Mouse (Mus musculus): ENCODE data around the gene Mtmr12. TPM values are rescaled to one million over a fixed set of nuclear protein-coding genes. Genes with fewer than 3 reads are reported as not detected.

Gene Mtmr12
- total RNA-seq, 2 experiments from 2014 or later = 19.5 TPM

DNA sequence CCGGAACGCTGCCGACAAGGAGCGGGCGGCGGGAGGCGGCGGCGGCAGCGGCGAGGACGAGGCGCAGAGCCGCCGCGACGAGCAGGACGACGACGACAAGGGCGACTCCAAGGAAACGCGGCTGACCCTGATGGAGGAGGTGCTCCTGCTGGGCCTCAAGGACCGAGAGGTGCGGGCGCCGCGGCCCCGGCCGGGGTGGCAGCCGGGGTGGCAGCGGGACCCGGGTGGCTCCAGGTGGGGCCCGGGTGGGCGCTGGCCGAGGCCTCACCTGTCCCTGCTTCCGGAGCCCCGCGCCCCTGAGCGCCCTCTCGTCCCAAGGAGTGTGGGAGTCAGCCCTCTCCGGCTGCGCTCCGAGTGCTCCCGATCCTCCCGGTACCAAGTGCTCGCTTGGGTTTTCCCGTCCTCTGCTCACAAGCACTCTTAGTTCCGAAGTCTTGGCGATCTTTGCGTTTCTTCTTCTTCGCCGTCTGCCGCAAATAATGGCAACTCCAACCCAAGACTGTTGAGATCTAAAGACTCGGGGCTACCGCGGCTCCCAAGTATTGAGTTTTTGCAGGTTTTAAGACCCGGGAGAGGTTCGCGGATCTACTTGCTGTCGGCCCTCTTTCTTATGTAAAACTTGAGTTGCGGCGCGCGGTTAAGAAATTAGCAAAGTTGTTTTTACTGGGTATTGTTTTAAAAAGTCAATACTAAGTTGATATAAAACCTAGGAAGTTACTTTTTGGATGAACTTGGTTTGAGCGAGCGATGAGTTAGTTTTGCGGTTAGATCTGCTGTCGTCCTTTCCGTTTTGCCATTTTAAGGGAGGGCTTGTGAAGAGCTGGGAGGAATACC, 117.2 kb downstream of the Mtmr12 start, which contains the start of gene 1810049J17Rik:
Gene 1810049J17Rik, minus strand, starts transcription at position 112 of the 834 bp plus-strand sequence.
- peak; percentile 71 for DNase-seq

DNA sequence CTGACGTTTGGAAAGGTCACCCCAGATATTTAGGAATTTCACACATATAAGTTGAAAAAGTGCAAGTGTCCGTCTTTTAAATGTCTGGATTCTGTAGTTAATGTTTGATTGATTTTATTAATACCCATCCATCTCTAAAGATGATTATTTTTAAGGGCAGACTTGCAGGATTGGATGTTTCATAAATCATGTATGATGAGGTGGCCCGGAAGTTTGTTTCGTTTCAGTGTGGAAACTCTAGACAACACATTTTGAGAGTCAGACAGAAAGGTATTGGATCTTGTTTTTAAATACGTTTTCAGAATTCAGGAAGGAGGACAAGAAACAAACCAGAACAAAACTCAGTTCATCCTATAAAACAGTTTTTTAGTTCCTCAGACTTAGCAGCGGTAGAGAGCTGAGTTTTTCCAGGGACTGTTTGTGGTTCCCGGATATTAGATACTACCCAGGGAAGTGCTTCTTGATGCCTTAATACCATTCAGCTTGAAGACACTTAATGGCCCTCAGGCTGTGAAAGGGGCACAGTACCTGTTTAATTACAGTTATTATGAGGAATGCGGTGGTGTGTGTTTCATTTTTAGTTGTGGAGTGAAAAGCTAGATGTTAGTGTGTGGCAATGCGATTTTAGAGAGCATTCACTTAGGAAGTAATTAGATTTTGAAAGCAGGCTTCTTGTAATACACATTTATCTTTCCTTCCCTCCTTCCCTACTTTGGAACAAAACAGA, 118.0 kb downstream of the Mtmr12 start:
- no peak for DNase-seq

Small RNA genes lying within 50 kb of the gene (microRNA-seq; reads per million reads assigned to microRNA genes)
- not detected for gene Mir1898

Other genes starting within 250 kb of the Mtmr12 start
- gene Sub1, start 208.0 kb upstream of the Mtmr12 start, total RNA-seq (2021) = 100 to 1,000 TPM; 235 to 272 TPM
- gene Zfr, start 87.2 kb upstream of the Mtmr12 start, total RNA-seq (2021) = 100 to 1,000 TPM; 111 to 130 TPM
- 100 to 1,000 TPM in 1 of 2 experiments, 10 to 100 TPM in 1; 97.6 to 110 TPM for gene Golph3, start 116.4 kb downstream of the Mtmr12 start, total RNA-seq (2021)
- gene 1810049J17Rik, start 116.9 kb downstream of the Mtmr12 start, total RNA-seq (2021) = 1 to 10 TPM in 1 of 2 experiments, under 1 TPM in 1; 0.66 to 1.2 TPM